Mouse (Mus musculus) cerebellum, adult (tissue): ENCODE measurements around the gene Ybey.
A peak's percentile ranks its signal among the peaks of the same experiment; 100 is the strongest.

Experiments used
- ATAC-seq: cut with Nextera tagmentation; 2 replicates; pipeline ENCODE4 v1.9.2; 2017; ENCODE audit warnings: mild to moderate bottlenecking, moderate library complexity, mixed read lengths; ENCODE audit not compliant: insufficient number of reproducible peaks, low FRiP score, low TSS enrichment

The Ybey gene

GRCm38 (mm10) chr10:76445996-76446681, 22.8 kb downstream of the Ybey start:
- no peak for ATAC-seq

- peak; percentile 96 for ATAC-seq
Observed at GRCm38 (mm10) chr10:76442178-76443088, 26.5 kb downstream of the Ybey start, which contains the start of gene Pcnt. TSS of gene Pcnt (minus strand) at chr10:76442786.

GRCm38 (mm10) chr10:76440281-76440680, 28.6 kb downstream of the Ybey start, which contains the start of gene AC141477.1:
TSS of gene AC141477.1 (minus strand) at chr10:76440444.
- ATAC-seq = no peak

- no peak for ATAC-seq
Observed at GRCm38 (mm10) chr10:76439107-76439890, 29.6 kb downstream of the Ybey start.

DNA sequence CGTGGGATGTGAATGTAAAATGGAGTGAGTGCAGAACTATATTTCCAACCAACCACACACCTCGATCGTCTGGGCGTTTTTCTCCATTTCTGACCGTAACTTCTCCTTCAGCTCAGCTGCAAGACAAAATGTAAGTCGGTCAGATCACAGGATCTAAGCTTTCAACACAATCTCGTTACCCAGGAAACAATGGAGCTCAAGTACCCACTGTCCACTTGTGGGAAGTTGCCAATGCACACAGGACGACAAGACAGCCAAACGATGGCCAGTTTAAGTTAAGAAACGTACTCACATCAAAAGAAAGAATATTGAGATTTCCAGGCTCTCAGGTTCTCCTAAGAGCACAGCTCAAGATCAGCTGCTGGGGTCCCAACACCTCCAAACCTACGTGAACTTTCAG, 35.0 kb downstream of the Ybey start:
- no peak for ATAC-seq

- no peak for ATAC-seq
Observed at GRCm38 (mm10) chr10:76425674-76426073, 43.2 kb downstream of the Ybey start.

DNA sequence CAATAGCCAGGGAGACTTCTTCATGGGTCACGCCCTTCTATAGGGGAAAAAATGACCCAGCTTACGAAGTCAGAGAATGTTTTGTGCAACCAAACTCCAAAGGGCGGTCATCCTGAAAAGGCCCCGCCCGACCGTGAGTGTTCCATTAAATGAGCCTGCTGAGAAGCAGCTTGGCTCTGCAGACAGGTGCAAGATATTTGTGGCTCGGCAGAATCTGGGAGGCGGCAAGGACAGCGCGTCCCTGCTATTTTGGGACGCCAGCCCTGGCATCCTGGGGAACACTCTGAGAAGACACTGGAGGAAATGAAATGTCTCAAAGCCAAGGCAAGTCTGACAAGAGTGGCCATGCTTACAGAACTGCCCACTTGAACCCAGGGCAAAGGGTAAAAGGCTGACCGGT, 52.1 kb downstream of the Ybey start:
- ATAC-seq = peak; percentile 82
